Mouse (Mus musculus): ENCODE measurements around the gene Kcnc3. TPM values are rescaled to one million over a fixed set of nuclear protein-coding genes. Genes with fewer than 3 reads are reported as not detected.

The Kcnc3 gene
- polyA plus RNA-seq (2011; ENCODE audit: insufficient read length, low read depth, missing spikeins): 0.27 and 0.51 TPM in 2 replicates

DNA sequence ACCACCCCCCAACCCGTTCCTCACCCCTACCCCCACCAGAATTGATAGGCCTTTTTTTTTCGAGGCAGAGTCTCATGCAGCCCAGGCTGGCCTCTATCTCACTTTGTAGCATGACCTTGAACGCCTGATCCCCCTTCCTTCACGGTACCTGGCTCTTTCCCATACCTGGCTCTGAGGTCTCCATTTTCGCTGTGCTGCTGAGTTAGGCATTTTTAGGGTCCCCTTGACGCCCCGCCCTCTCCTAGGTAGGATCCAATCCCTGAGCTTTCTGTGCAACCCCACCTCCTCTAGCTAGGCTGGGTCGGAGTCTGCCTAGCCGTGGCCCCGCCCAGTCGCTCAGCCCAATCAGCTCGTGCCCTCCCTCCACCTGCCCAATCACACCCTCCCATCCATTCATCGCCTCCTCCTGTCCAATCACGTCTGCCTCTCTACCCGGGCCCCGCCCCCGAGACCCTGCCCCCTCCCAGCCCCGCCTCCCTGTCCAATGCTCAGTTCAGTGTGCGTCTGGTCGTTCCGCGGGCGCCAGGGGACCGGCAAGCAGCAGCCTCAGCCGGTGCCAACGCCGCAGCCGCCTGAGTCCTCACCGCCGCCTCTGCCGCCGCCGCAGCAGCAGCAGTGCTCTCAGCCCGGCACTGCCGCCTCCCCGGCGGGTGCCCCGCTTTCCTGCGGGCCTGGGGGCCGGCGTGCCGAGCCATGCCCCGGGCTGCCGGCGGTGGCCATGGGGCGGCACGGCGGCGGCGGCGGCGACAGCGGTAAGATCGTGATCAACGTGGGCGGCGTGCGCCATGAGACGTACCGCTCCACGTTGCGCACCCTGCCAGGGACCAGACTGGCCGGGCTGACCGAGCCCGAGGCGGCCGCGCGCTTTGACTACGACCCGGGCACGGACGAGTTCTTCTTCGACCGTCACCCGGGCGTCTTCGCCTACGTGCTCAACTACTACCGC is at the start of gene Kcnc3:
Kcnc3 (plus strand) TSS at position 263 of the 946 bp plus-strand sequence.
- H3K4me1 ChIP-seq (ENCODE audit: control insufficient read depth, insufficient read depth, low read length): no peaks in the 10 kb centered on the region
- peak; percentile 40; the same call in 1 of the 2 replicates for TF ChIP-seq POLR2A (IDR thresholded peaks at IDR 0.05; ENCODE audit: low read depth, low read length)
- TF ChIP-seq CTCF (IDR thresholded peaks at IDR 0.05; ENCODE audit: borderline replicate concordance, insufficient read depth, low read length): no peak

DNA sequence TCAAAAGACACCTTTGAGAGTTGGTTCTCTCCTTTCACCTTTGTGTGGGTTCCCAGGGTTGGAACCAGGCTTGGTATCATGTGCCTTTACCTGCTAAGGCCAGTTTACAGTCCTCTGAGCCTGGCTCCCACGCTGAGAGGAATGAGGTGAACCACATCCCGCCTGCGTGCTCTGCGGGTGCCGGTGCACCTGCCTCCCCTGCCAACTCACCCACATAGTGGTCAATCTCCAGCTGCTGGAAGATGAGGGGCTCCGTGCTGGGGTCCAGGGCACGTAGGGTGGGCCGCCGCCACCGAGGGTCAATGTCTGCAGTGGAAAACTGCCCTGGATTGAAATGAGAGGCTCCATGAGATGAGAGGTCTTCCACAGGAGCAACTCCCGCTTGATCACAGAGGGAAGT is 47.9 kb upstream of the Kcnc3 start:
- no peak overlapping the region for H3K4me3 ChIP-seq (ENCODE audit: insufficient read depth, low read length)
- no peak overlapping the region for H3K27ac ChIP-seq (ENCODE audit: insufficient read depth, low read length)
- TF ChIP-seq CTCF (IDR thresholded peaks at IDR 0.05; ENCODE audit: borderline replicate concordance, insufficient read depth, low read length) (no peak), POLR2A (IDR thresholded peaks at IDR 0.05; ENCODE audit: low read depth, low read length) (no peak)
- H3K4me1 ChIP-seq (ENCODE audit: control insufficient read depth, insufficient read depth, low read length): no peaks in the 10 kb centered on the region

More for the DNA sequence above, at the start of gene Kcnc3:
- H3K4me3 ChIP-seq (ENCODE audit: insufficient read depth, low read length): peak within 1 kb of the TSS; percentile 35
- no peak within 1 kb of the TSS for H3K27ac ChIP-seq (ENCODE audit: insufficient read depth, low read length)

DNA sequence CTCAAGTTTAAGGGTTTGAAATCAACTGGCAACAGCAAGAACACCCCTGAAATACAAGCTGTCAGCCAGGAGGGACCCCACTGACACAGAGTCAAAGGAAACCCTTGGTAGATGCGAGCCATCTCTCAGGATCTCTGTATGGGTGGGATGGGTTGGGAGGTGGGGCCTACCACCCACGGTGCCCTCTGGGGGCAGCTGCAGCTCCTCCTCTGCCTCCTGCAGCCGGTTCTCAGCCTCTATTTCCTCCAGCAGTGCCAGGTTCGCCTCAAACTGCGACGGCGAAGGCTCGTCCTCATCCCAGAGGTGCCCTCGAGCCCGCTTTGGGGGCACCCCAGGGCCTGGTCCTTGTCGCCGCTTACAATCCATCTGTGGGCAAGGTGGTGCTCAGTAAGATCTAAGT is 47.4 kb upstream of the Kcnc3 start:
- H3K4me3 ChIP-seq (ENCODE audit: insufficient read depth, low read length): no peak overlapping the region
- TF ChIP-seq POLR2A (IDR thresholded peaks at IDR 0.05; ENCODE audit: low read depth, low read length): no peak
- no peak for TF ChIP-seq CTCF (IDR thresholded peaks at IDR 0.05; ENCODE audit: borderline replicate concordance, insufficient read depth, low read length)
- H3K27ac ChIP-seq (ENCODE audit: insufficient read depth, low read length): no peak overlapping the region
- H3K4me1 ChIP-seq (ENCODE audit: control insufficient read depth, insufficient read depth, low read length): no peaks in the 10 kb centered on the region

DNA sequence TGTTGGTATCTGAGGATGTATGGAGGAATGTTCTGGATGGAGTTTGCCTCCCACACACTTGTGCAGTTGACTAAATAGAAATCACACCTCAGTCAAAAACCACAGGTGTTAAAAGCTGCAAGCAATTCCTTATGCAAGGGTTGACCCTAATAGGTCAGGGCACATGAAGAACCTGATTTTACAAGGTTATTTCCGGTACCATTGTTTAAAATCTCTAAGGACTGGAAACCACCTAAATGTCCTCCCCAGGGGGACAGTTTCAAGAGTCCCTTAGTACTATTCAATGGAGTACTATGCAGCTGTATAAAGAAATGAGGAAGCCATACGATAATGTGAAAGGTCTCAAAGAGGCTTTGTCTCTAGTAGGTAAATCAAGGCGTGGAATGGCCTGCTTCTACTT is 44.2 kb upstream of the Kcnc3 start:
- no peak overlapping the region for H3K4me3 ChIP-seq (ENCODE audit: insufficient read depth, low read length)
- no peak overlapping the region for H3K27ac ChIP-seq (ENCODE audit: insufficient read depth, low read length)
- TF ChIP-seq CTCF (IDR thresholded peaks at IDR 0.05; ENCODE audit: borderline replicate concordance, insufficient read depth, low read length) (no peak), POLR2A (IDR thresholded peaks at IDR 0.05; ENCODE audit: low read depth, low read length) (no peak)
- H3K4me1 ChIP-seq (ENCODE audit: control insufficient read depth, insufficient read depth, low read length): no peaks in the 10 kb centered on the region

DNA sequence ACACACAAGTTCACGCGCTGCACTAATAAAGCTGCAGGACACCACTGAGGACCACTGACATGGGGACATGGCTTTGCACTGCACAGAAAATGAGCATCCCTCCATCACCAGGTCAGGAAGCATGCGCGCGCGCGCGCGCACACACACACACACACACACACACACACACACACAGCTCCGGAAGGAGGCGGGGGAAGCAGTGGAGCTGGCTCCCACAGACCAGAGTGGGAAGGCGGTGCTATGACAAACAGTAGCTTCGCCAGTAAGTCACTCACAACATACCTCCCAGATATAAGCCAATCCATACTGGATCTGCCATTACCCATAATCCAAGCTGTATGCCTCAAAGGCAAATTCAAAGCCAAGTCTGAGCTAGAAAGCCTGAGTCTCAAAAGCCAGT is 43.4 kb upstream of the Kcnc3 start:
- TF ChIP-seq POLR2A (IDR thresholded peaks at IDR 0.05; ENCODE audit: low read depth, low read length): no peak
- TF ChIP-seq CTCF (IDR thresholded peaks at IDR 0.05; ENCODE audit: borderline replicate concordance, insufficient read depth, low read length): no peak
- peak overlapping the region; percentile 65; the same call in 1 of the 2 replicates for H3K4me3 ChIP-seq (ENCODE audit: insufficient read depth, low read length)
- no peak overlapping the region for H3K27ac ChIP-seq (ENCODE audit: insufficient read depth, low read length)
- no peaks in the 10 kb centered on the region for H3K4me1 ChIP-seq (ENCODE audit: control insufficient read depth, insufficient read depth, low read length)

DNA sequence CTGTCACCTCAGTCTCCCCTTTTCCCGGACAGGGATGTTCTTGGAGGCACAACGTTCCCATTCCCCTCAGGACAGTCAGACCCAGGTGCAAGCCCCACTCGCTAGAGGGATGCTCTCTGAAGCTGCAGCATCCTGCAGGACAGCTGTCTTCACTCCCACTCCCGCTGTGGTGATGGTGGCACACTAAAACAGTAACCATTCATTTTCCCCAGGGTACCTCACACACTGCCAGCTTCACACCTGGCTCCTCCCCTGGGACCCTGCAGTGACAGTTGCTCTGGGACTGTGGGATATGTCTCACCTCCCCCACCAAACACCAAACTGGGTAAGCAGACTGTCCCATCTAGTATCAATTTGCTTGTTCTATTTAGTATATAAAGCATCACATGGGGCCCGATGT is 42.7 kb upstream of the Kcnc3 start:
- H3K4me1 ChIP-seq (ENCODE audit: control insufficient read depth, insufficient read depth, low read length): no peaks in the 10 kb centered on the region
- no peak for TF ChIP-seq CTCF (IDR thresholded peaks at IDR 0.05; ENCODE audit: borderline replicate concordance, insufficient read depth, low read length)
- TF ChIP-seq POLR2A (IDR thresholded peaks at IDR 0.05; ENCODE audit: low read depth, low read length): no peak
- no peak overlapping the region for H3K27ac ChIP-seq (ENCODE audit: insufficient read depth, low read length)
- peak overlapping the region; percentile 65 for H3K4me3 ChIP-seq (ENCODE audit: insufficient read depth, low read length)

DNA sequence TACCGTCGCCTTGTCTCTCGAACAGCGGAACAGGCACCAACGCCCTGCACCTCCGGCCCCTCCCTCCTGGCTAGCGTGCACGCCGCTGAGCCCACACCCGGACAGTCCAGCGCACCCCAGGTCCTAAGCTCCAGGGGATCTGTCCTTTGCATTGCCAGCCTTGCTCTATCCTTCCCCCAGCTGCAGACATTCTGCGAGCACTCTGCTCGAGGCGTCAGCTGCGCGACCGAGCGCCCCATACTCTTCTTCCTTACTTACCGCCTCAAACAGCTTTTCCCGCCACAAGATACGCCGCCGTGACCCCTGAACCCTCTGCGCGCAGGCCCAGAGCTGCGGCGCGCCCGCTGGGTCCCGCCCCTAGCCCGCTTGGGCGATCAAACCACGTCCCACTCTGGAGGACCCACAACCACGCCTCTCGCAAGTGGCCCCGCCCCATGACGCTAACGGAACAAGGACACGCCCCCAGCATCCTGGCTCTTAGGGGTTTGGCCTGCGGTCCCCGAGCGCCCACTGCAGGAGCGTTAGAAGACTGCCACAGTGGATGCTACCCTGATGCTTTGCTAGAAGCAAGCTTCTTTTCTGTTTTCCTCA is 41.9 kb upstream of the Kcnc3 start, which contains the start of gene Pold1:
Pold1 (minus strand) TSS at position 353 of the 591 bp plus-strand sequence.
- Histone ChIP-seq H3K27ac (ENCODE audit: insufficient read depth, low read length) (peak within 1 kb of the TSS; percentile 9; the same call in 1 of the 2 replicates), H3K4me3 (ENCODE audit: insufficient read depth, low read length) (peak within 1 kb of the TSS; percentile 65), H3K4me1 (ENCODE audit: control insufficient read depth, insufficient read depth, low read length) (no peaks in the 10 kb centered on the region)
- TF ChIP-seq CTCF (IDR thresholded peaks at IDR 0.05; ENCODE audit: borderline replicate concordance, insufficient read depth, low read length) (peak; percentile 49), POLR2A (IDR thresholded peaks at IDR 0.05; ENCODE audit: low read depth, low read length) (peak; percentile 46; the same call in 1 of the 2 replicates)

DNA sequence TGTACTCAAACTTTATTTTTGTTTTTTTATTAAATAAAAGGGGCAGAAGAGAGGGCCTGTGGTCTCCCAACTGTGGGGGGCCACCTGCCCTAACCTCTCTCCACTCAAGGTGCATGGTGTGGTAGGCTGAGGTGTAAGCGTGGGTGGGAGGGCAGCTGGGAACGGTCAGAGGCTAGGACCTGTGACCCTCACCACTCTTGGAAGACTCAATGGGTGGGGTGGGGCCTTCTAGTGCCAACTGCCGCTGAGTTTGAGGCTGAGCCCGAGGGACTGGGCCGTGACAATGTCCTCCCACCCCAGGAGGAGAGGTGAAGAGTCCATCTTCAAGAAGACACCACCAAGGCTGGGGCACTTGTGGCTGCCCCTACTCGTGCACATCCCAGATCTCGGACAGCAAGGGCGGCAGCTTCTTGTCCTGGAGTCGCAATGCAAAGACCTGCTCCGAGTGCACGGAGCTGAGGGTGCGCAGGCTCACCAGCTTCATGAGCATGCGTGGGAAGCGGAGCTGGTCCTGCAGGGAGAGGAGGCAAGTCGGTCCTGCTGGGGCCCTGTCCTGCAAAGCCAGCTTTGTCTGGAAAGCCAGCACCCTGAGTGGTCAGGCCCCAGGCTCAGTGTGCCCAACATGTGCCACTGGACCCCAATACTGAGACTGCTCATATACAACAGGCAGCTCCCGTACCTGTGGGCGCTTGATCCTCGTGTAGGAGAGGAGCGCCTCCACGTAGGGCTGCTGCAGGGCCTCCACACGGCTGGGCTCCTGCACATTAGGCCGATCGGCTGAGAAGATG is 40.6 kb upstream of the Kcnc3 start:
- no peak for TF ChIP-seq CTCF (IDR thresholded peaks at IDR 0.05; ENCODE audit: borderline replicate concordance, insufficient read depth, low read length)
- no peak for TF ChIP-seq POLR2A (IDR thresholded peaks at IDR 0.05; ENCODE audit: low read depth, low read length)
- Histone ChIP-seq H3K4me3 (ENCODE audit: insufficient read depth, low read length) (no peak overlapping the region), H3K4me1 (ENCODE audit: control insufficient read depth, insufficient read depth, low read length) (no peaks in the 10 kb centered on the region), H3K27ac (ENCODE audit: insufficient read depth, low read length) (no peak overlapping the region)

DNA sequence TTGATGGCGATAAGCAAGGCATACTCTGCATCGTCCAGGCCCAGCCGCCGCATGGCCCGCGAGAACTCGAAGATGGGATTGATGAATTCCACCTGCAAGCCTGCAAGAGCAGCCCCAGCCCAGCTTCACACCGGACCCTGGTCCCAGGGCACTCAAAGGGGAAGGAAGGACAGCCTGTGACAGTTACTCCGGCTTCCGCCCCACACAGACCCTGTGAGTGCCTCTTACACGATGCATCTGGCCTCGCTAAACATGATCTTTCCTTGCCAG is 40.1 kb upstream of the Kcnc3 start:
- Histone ChIP-seq H3K27ac (ENCODE audit: insufficient read depth, low read length) (no peak overlapping the region), H3K4me1 (ENCODE audit: control insufficient read depth, insufficient read depth, low read length) (no peaks in the 10 kb centered on the region), H3K4me3 (ENCODE audit: insufficient read depth, low read length) (no peak overlapping the region)
- no peak for TF ChIP-seq CTCF (IDR thresholded peaks at IDR 0.05; ENCODE audit: borderline replicate concordance, insufficient read depth, low read length)
- no peak for TF ChIP-seq POLR2A (IDR thresholded peaks at IDR 0.05; ENCODE audit: low read depth, low read length)
